ENCODE assay signal across 36 mouse cellular contexts in genomic region chr3:146152913-146153312, GRCm38 (mm10). TPM values are rescaled to one million over a fixed set of nuclear protein-coding genes. Genes with fewer than 3 reads are reported as not detected.
"Had no signal": no experiment of that assay in that cellular context is flagged by ENCODE, and none has a peak within 500 bp of the region (broad histone marks: within the 10 kb centered on the region; RNA-seq: fewer than 3 reads in every experiment).

No protein-coding gene starts in this region.

- H3K4me3 ChIP-seq: heart, embryonic 10.5 days; heart, embryonic 12.5 days; hindbrain, embryonic 10.5 days; hindbrain, embryonic 12.5 days; intestine, embryonic 15.5 days; layer of hippocampus, adult 2 months; limb, embryonic 13.5 days; limb, embryonic 15.5 days had no signal

- H3K27me3 ChIP-seq: intestine, embryonic 15.5 days; limb, embryonic 15.5 days had no signal

- H3K36me3 ChIP-seq: heart, embryonic 10.5 days; heart, embryonic 12.5 days; hindbrain, embryonic 10.5 days; hindbrain, embryonic 12.5 days; intestine, embryonic 15.5 days; limb, embryonic 13.5 days; limb, embryonic 15.5 days had no signal

- H3K27ac ChIP-seq: heart, embryonic 10.5 days; hindbrain, embryonic 10.5 days; hindbrain, embryonic 12.5 days; hindbrain, embryonic 14.5 days; intestine, embryonic 15.5 days; layer of hippocampus, adult 2 months; limb, embryonic 13.5 days; limb, embryonic 15.5 days had no signal

- H3K9me3 ChIP-seq: heart, embryonic 10.5 days; heart, embryonic 12.5 days; hindbrain, embryonic 10.5 days; hindbrain, embryonic 12.5 days; intestine, embryonic 15.5 days; limb, embryonic 13.5 days; limb, embryonic 15.5 days had no signal

- H3K9ac ChIP-seq: heart, embryonic 12.5 days; hindbrain, embryonic 12.5 days; hindbrain, embryonic 14.5 days; intestine, embryonic 15.5 days; limb, embryonic 13.5 days; limb, embryonic 15.5 days had no signal

- DNase-seq: gastrocnemius, postnatal 14 days; heart, adult 18-20 months; heart, postnatal 4 days; kidney, adult 18-20 months; kidney, adult 8-10 months; kidney, postnatal 10 days; kidney, postnatal 25 days; kidney, postnatal 4 days; layer of hippocampus, adult 9-11 months; layer of hippocampus, postnatal 36 days; left cerebral cortex, postnatal 4 days had no signal

- H3K4me2 ChIP-seq: hindbrain, embryonic 12.5 days; hindbrain, embryonic 14.5 days; intestine, embryonic 15.5 days; limb, embryonic 13.5 days; limb, embryonic 15.5 days had no signal

RNA-seq across cellular contexts. Expression of gene Mcoln2, which starts 3.3 kb away (rescaled TPM):
- total RNA-seq: gastrocnemius, adult 18-20 months; layer of hippocampus, adult 2 months; layer of hippocampus, postnatal 14 days; layer of hippocampus, postnatal 36 days; left cerebral cortex, adult 18-20 months; left cerebral cortex, adult 8-10 months; left cerebral cortex, postnatal 25 days; left cerebral cortex, postnatal 4 days had no signal

RNA-seq across cellular contexts. Expression of gene Mcoln3, which starts 35.7 kb away (rescaled TPM):
- total RNA-seq: gastrocnemius, adult 18-20 months; gastrocnemius, adult 8-10 months; gastrocnemius, postnatal 14 days; granulocyte monocyte progenitor cell, adult 5-6 weeks; heart, adult 8-10 months; heart, postnatal 25 days; layer of hippocampus, adult 2 months; layer of hippocampus, postnatal 36 days; left cerebral cortex, adult 18-20 months; left cerebral cortex, adult 8-10 months; left cerebral cortex, postnatal 10 days; left cerebral cortex, postnatal 25 days; liver, adult 2 months had no signal
- polyA plus RNA-seq: liver, adult 2 months had no signal

RNA-seq across cellular contexts. Expression of gene Wdr63, which starts 45.0 kb away (rescaled TPM):
- total RNA-seq: gastrocnemius, adult 18-20 months; gastrocnemius, adult 8-10 months; gastrocnemius, postnatal 14 days; gastrocnemius, postnatal 4 days; granulocyte monocyte progenitor cell, adult 5-6 weeks; heart, adult 8-10 months; heart, postnatal 25 days had no signal
- polyA plus RNA-seq: heart, embryonic 12.5 days; heart, embryonic 14.5 days; heart, postnatal 0 days; kidney, embryonic 14.5 days; limb, embryonic 11.5 days; limb, embryonic 15.5 days had no signal
